Mouse (Mus musculus) lung, postnatal 4 days (tissue): ENCODE measurements around the gene Mcl1.
"Not testable (repeated sequence)": the region's sequence is repeated elsewhere in the genome, so short reads cannot be mapped to it uniquely, and the experiment has no call there.

ENCODE experiments used
- DNase-seq, 2 experiments: peaks; one replicate each; pipeline ENCODE4 v3.0.0; 2021

Mcl1 gene

GRCm38 (mm10) chr3:95651033-95651373, 7.6 kb upstream of the Mcl1 start:
- no peak for DNase-seq

GRCm38 (mm10) chr3:95651391-95652203, 7.0 kb upstream of the Mcl1 start:
- DNase-seq = peak in 1 of 2 experiments; percentile 26

GRCm38 (mm10) chr3:95652204-95652811, 6.3 kb upstream of the Mcl1 start:
- peak; percentile 43 to 56 for DNase-seq

GRCm38 (mm10) chr3:95652871-95653270, 5.7 kb upstream of the Mcl1 start:
- DNase-seq = no peak

- DNase-seq = peak; percentile 33 to 78
Observed at GRCm38 (mm10) chr3:95653473-95654034, 5.0 kb upstream of the Mcl1 start.

GRCm38 (mm10) chr3:95654371-95654770, 4.2 kb upstream of the Mcl1 start:
- DNase-seq = not testable (repeated sequence)

GRCm38 (mm10) chr3:95655437-95655836, 3.2 kb upstream of the Mcl1 start:
- DNase-seq = no peak

- DNase-seq = no peak
Observed at GRCm38 (mm10) chr3:95657108-95657507, 1.5 kb upstream of the Mcl1 start.

GRCm38 (mm10) chr3:95657711-95658110, 877 bp upstream of the Mcl1 start:
- DNase-seq = no peak

- DNase-seq = peak; percentile 86 to 88
Observed at GRCm38 (mm10) chr3:95658868-95659712, 502 bp downstream of the Mcl1 start.

- DNase-seq = no peak
Observed at GRCm38 (mm10) chr3:95659948-95660347, 1.4 kb downstream of the Mcl1 start.

- no peak for DNase-seq
Observed at GRCm38 (mm10) chr3:95660788-95661478, 2.3 kb downstream of the Mcl1 start.

- DNase-seq = no peak
Observed at GRCm38 (mm10) chr3:95661945-95662715, 3.5 kb downstream of the Mcl1 start.

GRCm38 (mm10) chr3:95662724-95663449, 4.3 kb downstream of the Mcl1 start:
- no peak for DNase-seq

GRCm38 (mm10) chr3:95663486-95663885, 4.9 kb downstream of the Mcl1 start:
- DNase-seq = no peak

GRCm38 (mm10) chr3:95663969-95664608, 5.5 kb downstream of the Mcl1 start:
- no peak for DNase-seq

- DNase-seq = no peak
Observed at GRCm38 (mm10) chr3:95664940-95665352, 6.4 kb downstream of the Mcl1 start.

- DNase-seq = peak; percentile 82 to 90
Observed at GRCm38 (mm10) chr3:95666124-95666844, 7.7 kb downstream of the Mcl1 start.

GRCm38 (mm10) chr3:95667521-95667920, 8.9 kb downstream of the Mcl1 start:
- DNase-seq = no peak

- DNase-seq = peak; percentile 74 to 85
Observed at GRCm38 (mm10) chr3:95668026-95668425, 9.4 kb downstream of the Mcl1 start.
